Mouse (Mus musculus) spleen, adult 2 months (tissue): ENCODE results near the gene Tmem59l. TPM values are rescaled to one million over a fixed set of nuclear protein-coding genes. Genes with fewer than 3 reads are reported as not detected.

Experiments used
- DNase-seq, 2 experiments: peaks; one replicate each; pipeline versions ENCODE4 v3.0.0 to v3.0.0-alpha.2; 2012 to 2021; ENCODE audit warnings: low spot score in 2 of 2, low read depth in 1 of 2
- H3K27ac ChIP-seq: fragments of 200-500 bp; 2 replicates; pipeline ENCODE4 v1.5.1; 2012; ENCODE audit warnings: low read length, inconsistent platforms; ENCODE audit not compliant: insufficient read depth
- H3K27me3 ChIP-seq: fragments of 200-500 bp; 2 replicates; pipeline ENCODE4 v1.6.1; 2012; ENCODE audit warnings: mild to moderate bottlenecking, moderate library complexity, low read length, inconsistent platforms; ENCODE audit not compliant: control insufficient read depth, insufficient read depth
- H3K36me3 ChIP-seq: fragments of 200-500 bp; 2 replicates; pipeline ENCODE4 v1.6.1; 2012; ENCODE audit warnings: mild to moderate bottlenecking, low read length, inconsistent platforms; ENCODE audit not compliant: control insufficient read depth, insufficient read depth
- H3K4me1 ChIP-seq: fragments of 200-500 bp; 2 replicates; pipeline ENCODE4 v1.6.1; 2011; ENCODE audit warnings: inconsistent platforms; ENCODE audit not compliant: control insufficient read depth, insufficient read depth, insufficient read length
- H3K4me3 ChIP-seq: fragments of 200-500 bp; 2 replicates; pipeline ENCODE4 v1.5.1; 2011; ENCODE audit warnings: mild to moderate bottlenecking, inconsistent platforms; ENCODE audit not compliant: insufficient read depth, insufficient read length; ENCODE audit errors: extremely low read depth
- CTCF ChIP-seq: fragments of 200-500 bp; IDR thresholded peaks from 2 replicates; pipeline ENCODE4 v1.5.1; 2011; ENCODE audit warnings: mild to moderate bottlenecking, inconsistent platforms; ENCODE audit not compliant: insufficient read depth, insufficient read length, insufficient replicate concordance; ENCODE audit errors: extremely low read depth
- POLR2A ChIP-seq: fragments of 200-500 bp; IDR thresholded peaks from 2 replicates; pipeline ENCODE4 v1.6.1; 2011; ENCODE audit warnings: low read depth, low read length, inconsistent platforms
- WGBS: fragments of 180-500 bp; shearing (Covaris S2); methylation state at CpG from one replicate; pipeline ENCODE4 v1.1.7; 2018; 5-methylcytosine and 5-hydroxymethylcytosine counted together
- polyA plus RNA-seq: library from polyadenylated mRNA; depleted of rRNA; stranded (reverse); fragments of >200 nt; gene quantifications from 2 replicates; pipeline ENCODE4 v1.2.3, GENCODE M21; 2012

Gene Tmem59l
- polyA plus RNA-seq, 1 experiment: not detected

- Histone ChIP-seq H3K4me3 (no peak overlapping the region), H3K27me3 (no peaks in the 10 kb centered on the region), H3K4me1 (no peaks in the 10 kb centered on the region), H3K27ac (no peak overlapping the region), H3K36me3 (no peaks in the 10 kb centered on the region)
- WGBS: 91% methylated on average over 16 of the region's 16 CpGs
- TF ChIP-seq CTCF (no peak), POLR2A (no peak)
- DNase-seq: no peak
These were observed 25.2 kb downstream of the Tmem59l start for GRCm38 (mm10) chr8:70461765-70462515.

DNA sequence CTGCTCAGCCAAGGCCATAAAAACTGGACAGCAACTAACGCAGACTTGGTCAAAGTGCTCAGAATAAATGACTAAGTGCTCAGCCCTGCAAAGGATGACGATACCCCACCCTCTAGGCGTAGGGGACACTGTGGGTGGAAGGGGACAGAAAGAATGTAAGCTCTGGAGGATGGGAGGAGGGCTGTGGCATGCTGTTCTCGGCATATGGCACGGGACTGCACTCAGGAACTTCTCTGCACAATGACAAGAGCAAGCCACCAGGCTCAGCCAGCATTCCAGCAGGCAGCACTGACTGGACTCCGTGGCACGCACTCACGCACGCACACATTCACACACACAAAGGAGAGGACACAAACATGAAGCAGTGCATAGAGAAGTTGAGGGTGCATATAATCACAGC, 26.6 kb downstream of the Tmem59l start:
- Histone ChIP-seq H3K27ac (no peak overlapping the region), H3K27me3 (no peaks in the 10 kb centered on the region), H3K4me3 (no peak overlapping the region), H3K36me3 (no peaks in the 10 kb centered on the region), H3K4me1 (no peaks in the 10 kb centered on the region)
- 95% methylated on average over 9 of the region's 9 CpGs for WGBS
- no peak for DNase-seq
- TF ChIP-seq CTCF (no peak), POLR2A (no peak)

DNA sequence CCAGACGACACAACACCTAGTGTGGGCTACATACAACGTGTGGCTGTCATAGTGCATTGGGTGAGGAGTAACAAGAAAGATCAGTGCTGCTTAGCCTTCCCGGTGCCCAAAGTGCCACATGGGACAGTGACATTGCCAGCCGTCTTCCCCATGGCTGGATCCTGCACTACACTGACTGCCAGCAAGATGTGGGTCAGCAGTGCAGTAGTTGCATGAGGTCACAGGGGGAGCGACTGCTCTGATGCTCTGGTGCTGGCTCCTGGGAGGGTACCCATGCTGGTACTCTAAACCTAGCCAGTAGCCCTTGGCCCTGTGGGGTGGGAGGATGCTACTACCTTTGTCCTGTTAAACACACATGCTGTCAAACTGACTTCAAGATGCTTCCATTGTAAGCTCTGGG, 27.0 kb downstream of the Tmem59l start:
- H3K4me3 ChIP-seq: no peak overlapping the region
- H3K4me1 ChIP-seq: no peaks in the 10 kb centered on the region
- WGBS: 92% methylated on average over 5 of the region's 5 CpGs

GRCm38 (mm10) chr8:70459636-70460035, 27.5 kb downstream of the Tmem59l start:
- H3K4me1 ChIP-seq: no peaks in the 10 kb centered on the region
- H3K27ac ChIP-seq: no peak overlapping the region
- WGBS: 95% methylated on average over 2 of the region's 2 CpGs
- no peak for TF ChIP-seq CTCF
- TF ChIP-seq POLR2A: no peak
- DNase-seq: no peak
- no peak overlapping the region for H3K4me3 ChIP-seq
- no peaks in the 10 kb centered on the region for H3K36me3 ChIP-seq
- no peaks in the 10 kb centered on the region for H3K27me3 ChIP-seq

More for the DNA sequence above, 27.0 kb downstream of the Tmem59l start:
- no peak for TF ChIP-seq CTCF
- no peak for TF ChIP-seq POLR2A
- no peak for DNase-seq
- Histone ChIP-seq H3K27me3 (no peaks in the 10 kb centered on the region), H3K36me3 (no peaks in the 10 kb centered on the region), H3K27ac (no peak overlapping the region)

DNA sequence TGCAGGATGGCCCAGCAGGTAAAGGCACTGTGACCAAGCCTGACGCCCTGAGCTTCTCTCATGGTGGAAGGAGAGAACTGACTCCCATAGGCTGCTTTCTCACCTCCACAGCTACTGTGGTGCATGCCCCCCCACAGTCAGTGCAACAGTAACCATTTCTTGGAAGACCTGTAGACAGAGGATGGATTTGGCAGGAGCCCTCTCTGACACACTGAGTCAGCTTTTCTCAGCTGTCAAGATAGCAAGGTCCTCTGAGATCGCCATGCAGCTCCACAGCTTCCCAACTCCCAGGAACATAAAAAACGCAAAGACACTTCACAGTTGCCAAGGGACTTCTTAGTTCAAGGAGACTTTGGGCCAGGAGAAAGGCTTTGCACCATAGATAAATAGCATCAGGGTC, 28.7 kb downstream of the Tmem59l start:
- TF ChIP-seq CTCF (no peak), POLR2A (no peak)
- H3K27ac ChIP-seq: no peak overlapping the region
- H3K4me3 ChIP-seq: no peak overlapping the region
- DNase-seq: no peak
- no peaks in the 10 kb centered on the region for H3K27me3 ChIP-seq
- no peaks in the 10 kb centered on the region for H3K36me3 ChIP-seq
- H3K4me1 ChIP-seq: no peaks in the 10 kb centered on the region
- 89% methylated on average over 3 of the region's 3 CpGs for WGBS

GRCm38 (mm10) chr8:70457882-70458281, 29.3 kb downstream of the Tmem59l start:
- WGBS: 81% methylated on average over 6 of the region's 6 CpGs
- TF ChIP-seq POLR2A: no peak
- no peak for TF ChIP-seq CTCF
- H3K36me3 ChIP-seq: no peaks in the 10 kb centered on the region
- no peaks in the 10 kb centered on the region for H3K4me1 ChIP-seq
- no peaks in the 10 kb centered on the region for H3K27me3 ChIP-seq
- DNase-seq: no peak
- no peak overlapping the region for H3K4me3 ChIP-seq
- H3K27ac ChIP-seq: no peak overlapping the region

DNA sequence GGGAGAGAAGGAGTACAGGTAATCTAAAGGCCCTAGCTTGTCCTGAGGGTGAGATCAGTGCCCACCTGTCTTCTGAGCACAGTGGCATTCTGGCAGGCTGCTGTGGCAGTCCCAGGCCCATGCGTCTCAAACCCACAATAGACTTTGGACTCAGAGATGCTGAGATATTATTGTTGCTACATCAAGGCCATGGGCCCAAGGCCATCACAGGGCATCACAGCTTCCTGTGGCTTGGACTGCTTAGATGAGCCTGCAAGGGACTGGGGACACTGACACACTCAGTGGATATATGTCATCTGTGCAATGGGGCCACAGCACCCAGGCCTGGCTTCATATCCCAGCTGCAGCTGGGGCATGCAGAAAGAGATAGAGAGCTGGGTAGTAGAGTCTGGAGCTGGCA, 30.2 kb downstream of the Tmem59l start:
- Histone ChIP-seq H3K36me3 (peaks cover 1% of the 10 kb centered on the region; the same call in 1 of the 2 replicates), H3K4me1 (no peaks in the 10 kb centered on the region), H3K27ac (no peak overlapping the region), H3K27me3 (no peaks in the 10 kb centered on the region), H3K4me3 (no peak overlapping the region)
- TF ChIP-seq CTCF (no peak), POLR2A (no peak)
- WGBS: 85% methylated on average over 1 of the region's 1 CpGs
- DNase-seq: no peak
